Mouse (Mus musculus) adipocyte (in vitro differentiated cells): ENCODE results near the gene Cdx2.

ENCODE experiments used
- DNase-seq: peaks from one replicate; pipeline ENCODE4 v3.0.0-alpha.2; 2016; ENCODE audit warnings: low spot score

The Cdx2 gene

DNA sequence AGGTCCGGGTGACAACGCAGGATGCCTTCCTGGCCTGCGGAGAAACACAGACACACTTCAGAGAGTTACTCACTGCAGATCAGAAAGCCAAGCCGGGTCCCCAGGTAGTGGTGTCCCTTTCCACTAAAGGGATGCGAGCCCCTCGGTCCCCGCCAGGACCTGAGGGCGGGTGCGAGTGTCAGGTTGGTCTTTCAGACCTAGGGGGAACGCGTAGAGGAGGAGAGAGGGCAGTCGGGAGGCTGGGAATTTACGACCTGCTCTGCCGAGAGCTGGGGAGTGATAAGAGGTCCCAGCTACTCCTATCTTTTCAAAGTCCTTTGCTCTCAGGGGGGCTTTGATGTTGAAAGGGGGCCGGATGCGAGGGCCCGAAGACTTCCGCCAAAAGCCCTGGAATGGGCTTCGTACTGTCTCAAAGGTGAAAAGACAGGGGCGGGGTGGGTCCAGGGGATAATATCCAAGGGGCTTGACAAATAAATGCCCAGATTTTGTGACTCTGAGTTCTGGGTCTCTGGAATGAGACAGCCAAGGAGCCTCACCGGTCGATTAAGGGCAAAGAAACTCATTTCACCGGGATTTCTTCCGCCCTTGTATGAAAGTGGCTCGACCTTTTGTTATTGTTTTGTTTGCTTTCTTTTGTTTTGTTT is 8.5 kb upstream of the Cdx2 start:
- DNase-seq = no peak

DNA sequence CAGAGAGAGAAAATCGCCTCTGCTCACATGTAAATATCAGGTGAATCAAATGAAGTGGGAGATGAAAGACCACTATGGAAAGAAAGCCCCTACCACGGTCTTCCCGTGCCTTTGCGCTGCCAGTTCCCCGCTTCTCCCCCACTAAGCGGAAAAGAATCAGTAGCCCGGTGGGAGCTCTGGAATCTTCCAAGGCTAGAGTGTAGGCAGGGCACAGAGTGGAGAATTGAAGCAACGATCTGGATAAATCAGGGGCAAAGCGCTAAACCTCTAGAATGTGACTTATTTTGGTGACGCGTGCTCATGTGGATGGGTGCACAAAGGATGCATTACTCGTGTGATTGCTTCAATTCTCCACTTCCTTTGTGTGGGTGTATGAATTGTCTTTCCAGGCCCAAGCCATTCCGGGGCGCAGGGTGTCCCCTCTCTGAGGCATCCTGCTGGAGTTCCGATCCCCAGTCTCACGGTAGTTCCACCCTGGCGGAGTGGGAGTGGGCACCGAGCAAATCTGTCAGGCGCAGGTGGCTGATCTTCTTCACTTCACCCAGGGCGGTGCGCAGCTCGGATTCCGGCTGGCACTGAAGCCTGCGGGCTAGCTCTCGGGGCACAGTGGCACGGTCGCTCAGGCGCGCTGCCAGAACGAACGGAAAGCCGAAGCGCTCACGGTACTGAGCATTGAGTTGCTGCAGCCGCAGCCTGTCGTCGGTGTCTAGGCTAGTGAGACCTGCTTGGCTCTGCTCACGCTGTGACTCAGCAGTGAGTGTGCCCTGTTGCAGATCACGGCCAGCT is 7.8 kb upstream of the Cdx2 start:
- DNase-seq = no peak

DNA sequence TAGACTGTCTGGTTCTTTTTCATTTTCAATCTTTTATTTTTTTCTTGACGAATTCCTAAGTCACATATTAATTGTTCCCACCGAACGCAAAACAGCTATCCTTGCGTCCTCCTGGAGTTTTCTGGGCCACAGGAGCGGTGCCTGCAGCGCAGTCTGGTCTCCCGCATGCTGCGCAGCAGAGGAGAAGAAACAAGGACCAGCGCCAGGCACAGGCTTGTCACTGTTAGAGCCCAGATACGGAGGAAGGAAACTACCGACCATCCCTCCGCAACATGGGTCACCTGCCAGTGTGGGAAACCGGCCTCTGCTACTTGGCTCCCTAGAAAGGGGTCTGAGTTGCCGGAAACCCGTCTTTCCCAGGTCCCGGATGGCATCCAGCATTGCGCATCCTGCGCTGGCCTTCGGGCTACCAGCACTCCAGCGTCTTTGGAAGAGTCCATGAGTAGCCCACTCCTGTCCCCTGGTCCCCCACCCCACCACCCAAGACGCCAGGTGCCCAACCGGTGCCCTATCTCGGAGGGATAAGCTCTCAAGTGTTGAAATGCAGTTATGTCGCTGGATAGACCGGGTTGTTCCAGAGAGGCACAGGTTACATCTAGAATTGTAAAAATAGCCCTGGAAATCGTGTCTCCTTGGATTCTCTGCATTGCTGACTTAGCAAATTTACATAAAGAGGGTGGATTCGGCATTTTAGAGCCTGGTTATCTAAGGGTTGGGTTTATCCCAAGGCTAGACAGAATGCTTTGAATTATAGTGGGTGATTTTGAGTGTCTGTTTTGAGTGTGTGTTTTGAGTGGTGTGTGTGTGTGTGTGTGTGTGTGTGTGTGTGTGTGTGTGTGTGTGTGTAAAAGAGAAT is 6.0 kb upstream of the Cdx2 start:
- no peak for DNase-seq

DNA sequence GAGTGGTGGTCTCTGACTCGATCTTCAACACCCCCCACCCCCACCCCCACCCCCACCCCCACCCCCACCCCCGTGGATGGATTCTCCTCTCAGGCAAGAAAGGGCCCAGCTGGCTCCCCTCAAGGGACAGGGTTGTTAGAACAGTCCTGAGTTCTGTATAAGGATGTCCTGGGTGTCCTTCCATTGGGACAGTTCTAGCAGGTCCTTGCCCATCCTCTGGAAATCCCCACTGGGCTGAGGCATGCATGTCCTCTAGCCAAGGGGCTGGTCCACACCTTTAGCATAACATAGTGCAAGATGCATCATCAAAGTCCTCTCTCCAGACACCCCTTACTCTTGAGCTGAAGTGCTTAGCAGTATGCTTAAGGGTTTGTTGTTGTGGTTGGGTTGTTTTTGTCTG is 2.7 kb upstream of the Cdx2 start:
- DNase-seq = no peak

DNA sequence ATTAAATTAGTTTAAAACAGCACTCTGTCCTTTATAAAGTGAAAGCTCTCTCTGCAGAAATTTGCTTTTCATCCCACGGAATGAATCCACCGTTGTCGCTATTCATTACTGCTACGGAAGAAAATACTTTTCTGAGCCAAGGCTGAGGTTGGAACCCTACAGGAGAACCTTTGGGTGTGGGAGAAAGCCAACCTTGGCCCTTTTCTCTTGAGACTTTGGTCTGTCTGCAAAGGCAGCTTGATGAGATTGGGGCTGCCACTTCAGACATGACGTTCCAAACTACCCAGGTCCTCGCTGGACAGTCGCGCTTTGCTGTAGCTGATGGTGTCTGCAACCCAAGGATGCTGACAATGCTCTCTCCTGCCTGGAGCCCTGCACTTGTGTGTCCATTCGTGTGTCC is 1.4 kb upstream of the Cdx2 start:
- no peak for DNase-seq

DNA sequence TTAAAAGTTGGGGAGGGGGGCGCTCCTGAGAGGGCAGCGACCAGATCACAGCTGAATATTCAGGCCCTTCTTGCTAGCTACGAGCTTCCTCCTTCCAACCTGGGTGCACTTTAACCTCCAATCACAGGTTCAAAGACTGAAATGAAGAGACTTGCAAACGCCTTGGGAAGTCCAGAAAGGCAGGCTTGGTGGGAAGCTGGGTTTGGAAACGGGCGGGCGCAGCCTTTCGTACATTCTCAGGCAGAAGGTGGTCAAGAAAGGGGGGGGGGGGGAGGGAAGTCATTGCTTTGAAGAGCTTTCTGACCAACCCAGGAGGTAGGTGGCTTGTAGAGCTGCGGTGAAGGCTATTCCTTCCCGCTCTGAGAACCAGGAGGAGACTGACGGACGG is 322 bp upstream of the Cdx2 start:
- no peak for DNase-seq

DNA sequence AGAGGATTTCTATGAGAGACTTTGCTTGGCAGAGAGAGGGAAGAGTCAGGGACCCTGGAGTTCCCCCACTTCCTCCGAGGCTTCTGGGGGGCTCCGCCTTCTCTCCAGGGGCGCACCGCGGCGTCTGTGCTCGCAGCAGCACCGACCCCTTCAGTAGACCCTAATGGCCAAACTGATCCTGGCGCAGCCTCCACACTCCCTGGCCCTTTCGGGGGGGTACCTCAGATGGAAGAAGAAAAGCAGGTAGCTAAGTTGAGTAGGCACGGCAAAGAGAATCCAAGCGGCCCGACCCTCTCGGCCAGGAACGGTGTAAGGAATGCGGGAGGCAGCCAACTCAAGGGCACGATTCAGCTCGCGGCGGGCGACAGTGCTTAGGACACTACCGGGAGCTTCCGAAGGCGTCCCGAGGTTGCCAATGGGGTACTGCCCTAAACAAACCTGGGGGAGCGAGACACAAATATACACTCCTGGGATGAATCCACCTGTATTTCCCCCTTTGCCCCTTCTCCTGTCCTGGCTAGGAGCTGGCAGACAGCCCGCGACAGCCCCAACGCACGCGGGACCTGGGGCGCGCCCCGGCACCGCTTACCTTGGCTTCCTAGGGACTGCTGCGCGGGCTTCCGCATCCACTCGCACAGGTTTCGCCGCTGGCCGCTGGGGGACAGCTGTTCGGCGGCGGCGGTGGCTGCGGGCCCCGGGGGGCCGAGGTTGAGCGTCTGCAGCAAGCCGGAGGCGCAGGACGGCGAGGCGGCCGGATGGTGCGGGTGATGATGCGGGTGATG is 1.0 kb downstream of the Cdx2 start:
- no peak for DNase-seq

DNA sequence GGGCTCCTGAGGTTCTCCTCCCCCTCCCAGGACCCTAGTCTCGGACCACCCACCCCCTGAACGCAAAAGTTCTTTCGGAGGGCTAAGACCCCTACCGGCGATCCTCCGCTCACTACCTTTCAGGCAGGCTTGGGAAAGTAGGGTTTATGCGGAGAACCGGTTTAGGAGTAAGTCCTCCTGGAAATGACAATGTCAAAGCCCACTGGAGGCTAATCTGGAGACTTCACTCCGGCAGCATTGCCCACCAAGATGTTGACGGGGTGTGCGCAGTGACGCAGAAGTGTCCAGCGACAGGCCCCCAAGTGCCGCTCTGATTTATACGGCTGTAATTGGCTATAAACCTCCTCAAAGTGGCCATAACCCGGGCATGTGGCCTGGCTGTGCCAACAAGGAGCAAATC is 1.9 kb downstream of the Cdx2 start:
- no peak for DNase-seq

DNA sequence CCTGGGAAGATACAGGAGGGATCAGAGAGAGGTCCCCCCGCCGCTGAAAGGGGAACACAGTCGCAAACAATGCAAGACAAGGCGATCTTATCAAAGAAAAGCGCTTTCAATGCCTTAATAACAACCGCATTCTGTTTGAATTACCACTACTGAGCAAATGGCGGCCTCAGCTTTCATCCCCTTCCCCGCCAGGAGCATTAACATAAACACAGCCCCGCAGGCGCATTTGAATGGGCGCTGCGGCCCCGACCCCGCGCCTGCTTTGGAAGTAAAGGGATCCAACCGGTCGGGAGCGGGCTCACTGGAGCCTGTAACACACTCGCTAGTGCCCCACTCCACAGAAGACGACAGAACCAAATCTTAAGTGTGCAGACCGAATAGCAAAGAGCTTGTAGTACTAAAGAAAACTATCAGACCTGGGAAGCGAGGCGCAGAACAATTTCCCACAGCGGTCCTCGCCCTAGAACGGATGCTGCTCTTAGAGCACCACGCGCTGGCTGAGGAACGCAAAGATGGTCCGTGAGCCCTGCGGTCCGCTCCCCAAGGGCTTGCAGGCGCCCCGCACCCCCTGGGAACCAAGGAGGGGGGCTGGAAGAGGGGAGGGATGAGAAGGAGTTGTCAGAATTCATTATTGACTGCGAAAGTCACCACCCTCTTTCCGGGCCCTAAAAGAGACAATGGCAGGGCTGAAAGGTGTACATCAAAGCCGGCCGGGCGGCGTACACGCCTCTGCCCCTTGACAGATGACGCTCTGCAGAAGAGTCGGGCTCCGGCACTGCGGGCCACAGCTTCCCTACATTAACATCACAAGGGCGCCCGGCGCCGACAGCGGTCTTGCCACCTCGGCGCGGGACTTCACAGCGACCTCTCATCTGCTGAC is 2.6 kb downstream of the Cdx2 start:
- no peak for DNase-seq

DNA sequence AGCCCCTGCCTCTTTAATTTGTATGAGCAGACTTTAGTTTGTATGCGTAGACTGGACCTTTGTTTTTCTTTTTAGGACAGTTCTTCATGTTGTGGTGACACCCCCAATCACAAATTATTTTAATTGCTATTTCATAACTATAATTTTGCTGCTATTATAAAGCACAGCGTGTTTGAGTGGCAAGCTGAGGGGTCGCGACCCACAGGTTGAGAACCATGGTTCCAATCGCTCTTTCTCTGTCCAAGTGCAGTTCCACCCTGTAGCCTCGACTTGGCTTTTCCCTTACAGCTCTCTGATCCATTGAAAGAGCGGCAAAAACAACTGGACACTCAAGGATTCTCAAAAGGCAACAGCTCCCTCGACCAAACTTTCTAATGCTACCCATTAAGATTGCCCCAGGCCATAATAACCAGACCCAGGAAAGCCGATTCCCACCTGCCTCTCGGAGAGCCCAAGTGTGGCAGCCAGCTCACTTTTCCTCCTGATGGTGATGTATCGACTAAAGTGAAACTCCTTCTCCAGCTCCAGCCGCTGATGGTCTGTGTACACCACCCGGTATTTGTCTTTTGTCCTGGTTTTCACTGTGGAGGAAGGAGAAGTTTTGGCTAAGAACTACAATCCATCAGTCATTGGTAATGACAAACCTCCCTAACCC is 4.2 kb downstream of the Cdx2 start:
- no peak for DNase-seq

DNA sequence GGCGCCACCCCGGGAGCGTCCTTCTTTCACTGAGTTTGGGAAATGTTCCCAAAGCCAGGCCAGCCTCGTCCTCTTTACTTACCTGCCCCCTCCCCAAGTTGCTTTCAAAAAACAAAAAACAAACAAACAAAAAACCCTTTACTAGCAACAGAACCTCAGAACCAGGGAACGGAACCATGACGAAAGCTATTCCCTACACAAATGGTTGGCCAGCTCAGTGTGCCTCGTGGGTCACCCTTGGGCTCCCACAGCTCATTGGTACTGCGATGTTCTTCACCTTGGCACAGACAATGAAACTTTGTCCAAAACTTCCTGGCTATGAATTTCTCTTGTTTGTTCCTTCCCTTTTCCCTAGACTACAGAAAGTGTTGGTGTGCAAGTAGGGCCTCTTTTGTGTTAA is 4.9 kb downstream of the Cdx2 start:
- DNase-seq = no peak

DNA sequence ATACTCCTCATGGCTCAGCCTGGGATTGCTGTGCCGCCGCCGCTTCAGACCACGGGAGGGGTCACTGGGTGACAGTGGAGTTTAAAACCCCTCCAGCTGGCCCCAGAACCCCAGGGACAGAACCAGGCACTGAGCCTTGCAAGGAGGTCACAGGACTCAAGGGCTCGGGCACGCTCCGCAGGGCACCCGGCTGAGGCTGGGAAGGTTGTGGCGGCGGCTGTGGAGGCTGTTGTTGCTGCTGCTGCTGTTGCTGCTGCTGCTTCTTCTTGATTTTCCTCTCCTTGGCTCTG is 5.3 kb downstream of the Cdx2 start:
- DNase-seq = no peak

DNA sequence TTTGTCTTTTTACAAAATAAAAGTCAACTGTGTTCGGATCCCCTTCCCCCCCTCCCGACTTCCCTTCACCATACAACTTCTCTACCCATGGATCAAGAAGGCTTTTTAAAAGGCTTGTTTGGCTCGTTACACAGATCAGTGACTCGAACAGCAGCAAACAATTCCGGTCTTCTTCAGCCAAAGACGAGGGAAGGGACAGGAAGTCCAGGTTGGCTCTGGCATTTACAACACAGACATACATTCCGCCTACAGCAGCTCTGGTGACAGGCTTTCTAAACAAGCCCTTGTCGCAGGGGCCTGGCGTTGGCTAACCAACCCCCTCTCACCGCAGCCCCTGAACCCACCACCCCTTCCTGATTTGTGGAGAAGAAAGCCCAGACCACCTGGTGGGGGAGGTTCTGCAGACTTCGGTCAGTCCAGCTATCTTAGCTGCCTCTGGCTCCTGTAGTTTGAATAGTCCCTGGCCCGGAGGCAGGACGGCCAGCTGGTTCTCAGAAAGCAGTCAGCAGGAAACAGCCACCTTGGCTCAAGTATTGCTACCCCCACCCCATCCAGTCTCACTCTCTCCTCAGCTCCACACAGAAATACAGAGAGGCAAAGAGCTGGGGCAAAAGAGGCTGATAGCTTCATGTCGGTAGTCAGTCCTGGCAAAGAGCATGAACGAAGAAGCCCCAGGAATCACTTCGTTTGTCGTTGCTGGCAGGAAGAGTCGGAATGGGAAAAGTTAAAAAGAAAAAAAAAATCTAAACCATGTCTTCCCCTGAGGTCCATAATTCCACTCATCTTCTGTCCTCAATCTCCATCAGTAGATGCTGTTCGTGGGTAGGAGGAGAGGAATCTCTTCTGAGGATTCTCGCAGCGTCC is 5.9 kb downstream of the Cdx2 start:
- DNase-seq = no peak

DNA sequence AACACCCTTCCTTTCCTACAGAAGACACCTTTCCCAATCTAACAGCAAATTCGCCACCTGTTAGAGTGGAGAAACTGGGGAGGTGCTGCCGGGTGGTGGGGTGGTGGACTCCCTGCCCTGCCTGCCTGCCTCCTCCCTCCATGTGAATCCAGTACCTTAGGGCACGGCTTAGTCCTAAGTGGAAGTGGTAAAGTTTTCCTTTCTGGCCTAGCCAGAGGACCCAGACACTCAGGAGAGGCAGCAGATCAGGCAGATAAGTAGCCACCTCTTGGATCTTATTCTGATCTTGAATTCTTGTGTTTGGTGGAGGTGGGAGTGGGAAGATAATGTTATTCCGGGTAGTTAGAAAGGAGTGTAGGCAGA is 7.1 kb downstream of the Cdx2 start:
- DNase-seq = no peak

DNA sequence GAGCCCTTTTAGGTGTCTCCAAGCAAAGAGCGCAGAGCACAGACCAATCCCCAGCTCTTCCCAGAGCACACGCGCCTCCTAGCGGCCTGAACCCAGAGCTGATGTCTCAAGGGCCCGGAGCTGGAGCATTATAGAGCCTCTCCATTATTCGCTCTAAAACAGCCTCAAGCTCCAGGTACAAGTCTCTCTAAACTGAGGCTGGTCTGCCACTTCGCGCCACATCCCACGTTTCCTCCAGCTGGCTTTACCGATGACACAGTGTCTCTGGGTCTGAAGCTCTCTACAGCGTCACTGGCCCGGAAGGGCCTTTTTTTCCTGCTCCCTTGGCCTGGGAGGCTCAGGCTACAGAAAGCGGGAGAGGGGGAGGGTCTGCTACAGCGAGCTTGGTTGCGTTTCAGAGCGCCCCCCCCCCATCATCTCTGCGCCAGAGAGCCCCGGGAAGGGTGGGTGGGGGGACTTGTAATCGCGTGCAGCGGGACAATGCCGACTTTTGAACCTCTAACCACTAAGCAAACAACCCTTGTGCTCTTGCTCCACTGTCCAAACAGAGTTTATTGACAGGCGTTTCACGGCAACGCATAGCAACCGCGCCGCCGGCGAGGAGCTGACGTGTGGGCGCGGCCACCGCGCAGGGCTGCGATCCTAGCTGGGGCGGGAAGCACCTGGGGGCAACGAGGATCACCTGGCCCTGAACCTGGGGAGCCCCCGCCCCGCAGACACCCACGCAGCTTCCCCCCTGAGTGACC is 7.6 kb downstream of the Cdx2 start:
- peak; percentile 64 for DNase-seq

DNA sequence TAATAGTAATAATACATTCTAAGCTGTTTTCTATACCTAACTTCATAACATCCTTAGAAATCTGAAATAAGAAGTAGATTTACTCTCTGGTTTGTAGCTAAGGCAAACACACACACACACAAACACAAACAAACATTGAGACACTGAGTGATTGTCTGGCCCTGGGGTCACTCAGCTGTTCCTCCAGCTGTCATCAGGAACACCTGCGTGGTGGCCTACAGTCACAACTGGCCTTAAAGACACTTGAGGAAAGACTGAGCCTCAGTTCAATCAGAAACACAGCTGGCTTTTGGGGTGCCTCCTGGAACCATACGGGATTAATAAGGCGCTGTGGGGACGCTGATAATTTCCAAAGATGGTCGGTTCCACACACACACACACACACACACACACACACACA is 9.8 kb downstream of the Cdx2 start:
- no peak for DNase-seq

DNA sequence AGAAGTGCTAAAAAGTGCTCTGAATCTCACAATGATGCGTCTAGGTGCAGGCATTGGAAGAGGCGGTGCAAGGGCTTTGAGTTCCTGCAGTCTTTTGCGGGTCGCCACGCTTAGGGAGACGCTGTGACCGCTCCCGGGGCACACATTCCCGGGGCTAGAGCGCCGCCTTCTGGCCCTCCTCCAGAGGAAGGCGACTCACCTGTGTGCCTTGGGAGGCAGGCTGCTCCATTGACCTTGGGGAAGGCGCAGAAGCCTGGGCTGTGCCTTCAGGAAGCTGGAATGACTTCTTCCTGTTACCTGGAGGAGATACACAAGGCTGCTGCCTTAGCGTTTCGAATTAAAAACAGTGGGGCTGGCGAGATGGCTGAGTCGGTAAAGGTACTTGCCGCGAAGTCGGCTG is 12.9 kb downstream of the Cdx2 start:
- DNase-seq = no peak

DNA sequence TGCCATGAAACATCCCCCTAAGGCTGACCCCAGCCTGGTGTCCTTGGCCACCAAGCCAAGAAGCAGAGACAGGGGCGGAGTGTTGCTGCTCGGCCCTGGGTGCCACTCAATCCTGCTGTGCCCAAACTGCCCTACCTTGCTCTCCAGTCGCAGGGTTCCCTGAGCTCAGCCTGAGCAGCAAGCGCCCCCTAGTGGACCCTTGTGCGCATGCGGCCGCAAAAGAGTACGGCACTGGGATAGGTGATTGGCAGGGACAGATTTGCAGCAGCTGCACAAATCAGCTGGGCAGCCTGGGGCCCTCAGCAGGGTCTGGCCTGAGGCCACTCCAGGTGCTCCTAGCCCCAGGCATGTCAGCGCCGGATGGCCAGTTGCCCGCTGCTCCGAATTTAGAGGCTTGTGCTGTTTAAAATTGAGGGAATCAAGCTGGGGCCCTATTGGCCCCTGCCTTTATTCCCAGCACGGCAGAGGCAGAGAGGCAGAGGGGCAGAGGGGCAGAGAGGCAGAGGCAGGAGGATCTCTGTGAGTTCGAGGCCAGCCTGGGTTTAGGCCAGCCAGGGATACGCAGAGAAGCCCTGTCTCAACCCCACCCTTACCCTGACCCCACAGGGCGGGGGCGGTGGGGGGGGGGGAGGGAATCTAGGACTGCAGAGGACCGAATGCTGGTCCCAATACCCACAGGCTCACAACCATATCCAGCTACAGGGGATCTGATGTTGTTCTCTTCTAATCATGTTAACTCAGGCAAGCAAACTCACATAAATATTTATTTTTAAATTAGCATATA is 13.8 kb downstream of the Cdx2 start:
- peak; percentile 97 for DNase-seq
